Mouse (Mus musculus) lung, embryonic 14.5 days (tissue): ENCODE measurements around the gene E2f4. TPM values are rescaled to one million over a fixed set of nuclear protein-coding genes. Genes with fewer than 3 reads are reported as not detected.
A peak's percentile ranks its signal among the peaks of the same experiment; 100 is the strongest.

Experiments
- ATAC-seq: fragments of 200-750 bp; cut with Nextera tagmentation; 2 replicates; pipeline ENCODE4 v1.8.0; 2017; ENCODE audit warnings: mild to moderate bottlenecking, moderate TSS enrichment, moderate library complexity; ENCODE audit not compliant: insufficient read depth
- DNase-seq: peaks from one replicate; pipeline ENCODE4 v3.0.0-alpha.2; 2015
- H3K27ac ChIP-seq: fragments of 300-500 bp; sonication (generic); 2 replicates; pipeline ENCODE4 v1.5.1; 2014; ENCODE audit warnings: low read depth, mild to moderate bottlenecking, moderate library complexity
- H3K27me3 ChIP-seq: fragments of 300-500 bp; sonication (generic); 2 replicates; pipeline ENCODE4 v1.6.1; 2014; ENCODE audit warnings: low read length, control low read depth; ENCODE audit not compliant: insufficient read depth
- H3K36me3 ChIP-seq: fragments of 300-500 bp; sonication (generic); 2 replicates; pipeline ENCODE4 v1.6.1; 2014; ENCODE audit warnings: control low read depth; ENCODE audit not compliant: insufficient read depth
- H3K4me1 ChIP-seq: fragments of 300-500 bp; sonication (generic); 2 replicates; pipeline ENCODE4 v1.6.1; 2014; ENCODE audit warnings: antibody characterized with exemption, control low read depth; ENCODE audit not compliant: insufficient read depth
- H3K4me2 ChIP-seq: fragments of 300-500 bp; sonication (generic); 2 replicates; pipeline ENCODE4 v1.6.1; 2014; ENCODE audit warnings: mild to moderate bottlenecking
- H3K4me3 ChIP-seq: fragments of 300-500 bp; sonication (generic); 2 replicates; pipeline ENCODE4 v1.5.1; 2014; ENCODE audit warnings: low read depth, low read length
- H3K9ac ChIP-seq: fragments of 300-500 bp; sonication (generic); 2 replicates; pipeline ENCODE4 v1.6.1; 2014
- H3K9me3 ChIP-seq: fragments of 300-500 bp; sonication (generic); 2 replicates; pipeline ENCODE4 v1.6.1; 2016; ENCODE audit warnings: low read depth, low read length, control low read depth
- CTCF ChIP-seq: IDR thresholded peaks from 2 replicates; pipeline ENCODE4 v1.5.1; 2016; ENCODE audit warnings: antibody characterized with exemption, low read depth
- WGBS: fragments of 180-500 bp; shearing (Covaris S2); extraction: QIAGEN DNeasy Blood & Tissue Kit; methylation state at CpG from one replicate; pipeline ENCODE4 v1.1.7; 2014; 5-methylcytosine and 5-hydroxymethylcytosine counted together
- polyA plus RNA-seq: library from polyadenylated mRNA; unstranded; fragments of >200 nt; fragmentation: Nextera tagmentation; extraction: Ambion mirVana; gene quantifications from 2 replicates; pipeline ENCODE4 v1.2.1, GENCODE M21; 2014

The E2f4 gene
- polyA plus RNA-seq, 1 experiment from 2014 or later: 112 TPM

DNA sequence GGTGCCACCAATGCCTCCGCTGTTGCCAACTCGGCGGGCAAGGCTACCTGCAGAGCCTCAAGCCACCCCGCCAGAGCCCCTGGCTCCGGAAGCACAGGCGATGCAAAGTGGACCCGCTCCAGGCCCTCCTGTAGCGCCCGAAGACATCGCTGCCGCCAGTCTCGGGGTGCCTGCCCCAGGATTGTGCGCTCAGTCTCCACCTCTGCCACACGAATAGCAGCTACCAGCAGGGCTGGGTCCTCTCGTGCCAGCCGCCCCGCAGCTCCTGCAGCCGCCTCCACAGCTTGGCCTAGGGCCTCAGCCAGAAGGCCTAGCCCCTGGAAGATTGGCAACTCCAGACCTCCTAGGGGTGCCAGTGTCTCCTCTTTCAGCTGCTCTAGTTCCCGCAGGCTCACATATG lies 4.1 kb upstream of the E2f4 start:
- 0 out of 2 replicates have a peak, but pooled peaks cover 3% of the 10 kb centered on the region for H3K4me1 ChIP-seq
- H3K36me3 ChIP-seq: 0 out of 2 replicates have a peak, but pooled peaks cover 2% of the 10 kb centered on the region
- H3K9ac ChIP-seq: no peak overlapping the region
- no peak for DNase-seq
- no peaks in the 10 kb centered on the region for H3K9me3 ChIP-seq
- no peak overlapping the region for H3K4me2 ChIP-seq
- ATAC-seq: no peak
- H3K4me3 ChIP-seq: no peak overlapping the region
- H3K27me3 ChIP-seq: peaks cover 13% of the 10 kb centered on the region
- no peak overlapping the region for H3K27ac ChIP-seq
- no peak for TF ChIP-seq CTCF
- WGBS: 56% methylated on average over 19 of the region's 19 CpGs

GRCm38 (mm10) chr8:105294776-105295175 lies 2.7 kb upstream of the E2f4 start:
- Histone ChIP-seq H3K27me3 (peaks cover 11% of the 10 kb centered on the region), H3K4me1 (0 out of 2 replicates have a peak, but pooled peaks cover 6% of the 10 kb centered on the region), H3K9me3 (no peaks in the 10 kb centered on the region), H3K36me3 (peaks cover 13% of the 10 kb centered on the region; the same call in 1 of the 2 replicates), H3K27ac (no peak overlapping the region), H3K4me3 (peak overlapping the region; percentile 32), H3K4me2 (peak overlapping the region; percentile 49), H3K9ac (peak overlapping the region; percentile 18; the same call in 1 of the 2 replicates)
- no peak for TF ChIP-seq CTCF
- WGBS: 55% methylated on average over 9 of the region's 9 CpGs
- DNase-seq (no peak), ATAC-seq (no peak)

DNA sequence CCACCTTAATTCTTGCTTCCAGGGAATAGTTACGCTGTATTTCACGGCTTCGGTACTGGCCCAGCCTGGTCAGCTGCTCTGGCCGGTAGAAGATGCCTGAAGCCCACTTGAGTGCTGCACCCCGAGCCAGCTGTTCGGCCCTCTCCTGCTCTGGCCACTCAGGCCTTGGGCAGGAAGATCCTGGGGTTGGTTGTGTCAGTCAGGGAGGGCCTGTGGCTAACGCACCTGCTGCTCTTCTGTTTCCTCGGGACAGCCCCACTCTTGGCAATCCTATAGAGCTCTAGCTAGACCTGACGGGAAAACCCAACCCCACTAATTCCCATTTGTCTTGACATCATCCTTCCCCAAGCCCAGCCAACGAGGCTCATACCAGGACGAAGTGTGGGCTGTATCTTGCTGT lies 2.2 kb upstream of the E2f4 start:
- Histone ChIP-seq H3K27ac (peak overlapping the region; percentile 37; the same call in 1 of the 2 replicates), H3K4me1 (0 out of 2 replicates have a peak, but pooled peaks cover 6% of the 10 kb centered on the region), H3K36me3 (peaks cover 18% of the 10 kb centered on the region), H3K4me2 (peak overlapping the region; percentile 49), H3K9ac (peak overlapping the region; percentile 18; the same call in 1 of the 2 replicates), H3K4me3 (peak overlapping the region; percentile 32), H3K27me3 (peaks cover 6% of the 10 kb centered on the region), H3K9me3 (no peaks in the 10 kb centered on the region)
- WGBS: 56% methylated on average over 11 of the region's 11 CpGs
- ATAC-seq: no peak
- TF ChIP-seq CTCF: no peak
- no peak for DNase-seq

- Histone ChIP-seq H3K4me1 (0 out of 2 replicates have a peak, but pooled peaks cover 6% of the 10 kb centered on the region), H3K9me3 (no peaks in the 10 kb centered on the region), H3K27ac (peak within 1 kb of the TSS; percentile 37; the same call in 1 of the 2 replicates), H3K36me3 (peaks cover 25% of the 10 kb centered on the region), H3K27me3 (no peaks in the 10 kb centered on the region), H3K9ac (peak within 1 kb of the TSS; percentile 89), H3K4me2 (peak within 1 kb of the TSS; percentile 95), H3K4me3 (peak within 1 kb of the TSS; percentile 97)
- ATAC-seq: no peak
- no peak for DNase-seq
- 52% methylated on average over 11 of the region's 11 CpGs for WGBS
- TF ChIP-seq CTCF: no peak
These were observed 1.4 kb upstream of the E2f4 start, which contains the start of gene Exoc3l for GRCm38 (mm10) chr8:105295895-105296573. Gene Exoc3l (minus strand): TSS chr8:105296101.

DNA sequence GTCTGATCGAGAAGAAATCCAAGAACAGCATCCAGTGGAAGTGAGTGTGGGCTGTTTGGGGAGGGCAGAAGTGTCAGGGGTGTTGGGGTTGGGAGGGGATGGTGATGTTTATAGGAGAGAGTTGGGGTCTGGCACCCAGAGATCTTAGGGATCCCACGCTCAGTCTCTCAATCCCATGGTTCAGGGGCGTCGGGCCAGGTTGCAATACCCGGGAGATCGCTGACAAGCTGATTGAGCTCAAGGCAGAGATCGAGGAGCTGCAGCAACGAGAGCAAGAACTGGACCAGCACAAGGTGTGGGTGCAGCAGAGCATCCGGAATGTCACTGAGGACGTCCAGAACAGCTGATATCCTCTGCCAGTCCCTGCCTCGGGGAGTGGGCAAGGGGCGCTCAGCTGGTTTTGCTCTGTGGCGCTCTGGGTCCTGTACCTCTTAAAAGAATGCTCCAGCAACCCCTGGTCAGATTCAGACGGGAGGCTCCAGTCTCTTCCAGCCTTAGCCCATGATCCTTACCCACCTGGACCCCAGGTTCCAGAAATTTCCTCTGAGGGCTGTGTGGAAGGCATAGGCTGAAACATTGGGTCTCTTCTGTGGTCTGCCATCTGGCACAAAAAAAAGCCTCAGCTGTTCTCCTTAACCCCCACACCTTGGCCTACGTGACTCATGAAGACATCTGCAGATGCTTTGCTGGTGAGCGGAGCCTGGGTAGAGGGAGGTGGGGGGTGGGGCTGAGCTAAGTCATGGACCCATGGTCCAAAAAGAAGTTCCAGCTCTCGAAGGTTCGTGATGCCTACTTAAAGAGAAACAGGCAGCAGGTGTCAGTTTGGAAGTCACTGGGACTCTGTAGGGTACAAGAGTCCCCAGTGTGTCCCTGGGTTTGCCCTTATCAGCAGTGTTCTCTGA lies 1.1 kb downstream of the E2f4 start:
- peak overlapping the region; percentile 95 for H3K4me2 ChIP-seq
- ATAC-seq: no peak
- TF ChIP-seq CTCF: no peak
- DNase-seq: no peak
- peak overlapping the region; percentile 20; the same call in 1 of the 2 replicates for H3K27ac ChIP-seq
- no peaks in the 10 kb centered on the region for H3K27me3 ChIP-seq
- peak overlapping the region; percentile 97 for H3K4me3 ChIP-seq
- H3K36me3 ChIP-seq: peaks cover 51% of the 10 kb centered on the region
- whole genome bisulfite sequencing: 52% methylated on average over 18 of the region's 18 CpGs
- H3K9me3 ChIP-seq: no peaks in the 10 kb centered on the region
- H3K9ac ChIP-seq: peak overlapping the region; percentile 89
- 0 out of 2 replicates have a peak, but pooled peaks cover 6% of the 10 kb centered on the region for H3K4me1 ChIP-seq

GRCm38 (mm10) chr8:105299962-105300361 lies 2.5 kb downstream of the E2f4 start:
- Histone ChIP-seq H3K4me1 (peaks cover 14% of the 10 kb centered on the region; the same call in 1 of the 2 replicates), H3K4me3 (no peak overlapping the region), H3K36me3 (peaks cover 64% of the 10 kb centered on the region), H3K27ac (no peak overlapping the region), H3K4me2 (peak overlapping the region; percentile 95; the same call in 1 of the 2 replicates), H3K27me3 (no peaks in the 10 kb centered on the region), H3K9me3 (no peaks in the 10 kb centered on the region), H3K9ac (no peak overlapping the region)
- no peak for ATAC-seq
- WGBS: 95% methylated on average over 8 of the region's 8 CpGs
- no peak for DNase-seq
- no peak for TF ChIP-seq CTCF

DNA sequence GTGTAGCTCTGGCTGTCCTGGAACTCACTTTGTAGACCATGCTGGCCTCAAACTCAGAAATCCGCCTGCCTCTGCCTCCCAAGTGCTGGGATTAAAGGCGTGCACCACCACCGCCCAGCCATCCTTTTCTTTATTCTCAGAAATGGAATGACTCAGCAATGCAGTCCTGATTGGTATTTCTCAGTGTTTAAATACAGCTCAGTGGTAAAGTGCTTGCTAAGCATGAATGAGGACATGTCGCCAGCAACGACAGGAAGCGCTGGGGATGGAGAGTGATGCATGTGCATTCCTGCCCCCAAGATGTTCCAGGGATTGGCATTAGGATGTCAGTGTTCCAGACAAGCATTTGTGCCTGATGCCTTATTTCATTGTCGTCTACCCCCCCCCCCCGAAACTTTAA lies 5.9 kb downstream of the E2f4 start:
- Histone ChIP-seq H3K9ac (no peak overlapping the region), H3K4me3 (no peak overlapping the region), H3K36me3 (peaks cover 78% of the 10 kb centered on the region), H3K9me3 (no peaks in the 10 kb centered on the region), H3K4me1 (peaks cover 24% of the 10 kb centered on the region), H3K4me2 (no peak overlapping the region), H3K27me3 (no peaks in the 10 kb centered on the region), H3K27ac (no peak overlapping the region)
- TF ChIP-seq CTCF: no peak
- 77% methylated on average over 8 of the region's 8 CpGs for WGBS
- DNase-seq (no peak), ATAC-seq (no peak)
